Mouse (Mus musculus) kidney, postnatal 14 days (tissue): ENCODE data around the gene Desi2.
"Not testable (repeated sequence)": the region's sequence is repeated elsewhere in the genome, so short reads cannot be mapped to it uniquely, and the experiment has no call there.

Source experiments
- DNase-seq: peaks from one replicate; pipeline ENCODE4 v3.0.0; 2022; ENCODE audit warnings: mixed read lengths

Gene Desi2

DNA sequence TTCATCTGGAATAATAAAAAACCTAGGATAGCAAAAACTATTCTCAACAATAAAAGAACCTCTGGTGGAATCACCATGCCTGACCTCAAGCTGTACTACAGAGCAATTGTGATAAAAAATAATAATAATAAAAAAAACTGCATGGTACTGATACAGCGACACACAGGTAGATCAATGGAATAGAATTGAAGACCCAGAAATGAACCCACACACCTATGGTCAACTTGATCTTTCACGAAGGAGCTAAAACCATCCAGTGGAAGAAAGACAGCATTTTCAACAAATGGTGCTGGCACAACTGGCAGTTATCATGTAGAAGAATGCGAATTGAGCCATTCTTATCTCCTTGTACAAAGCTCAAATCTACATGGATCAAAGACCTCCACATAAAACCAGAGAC, 78.2 kb downstream of the Desi2 start:
- DNase-seq = not testable (repeated sequence)

DNA sequence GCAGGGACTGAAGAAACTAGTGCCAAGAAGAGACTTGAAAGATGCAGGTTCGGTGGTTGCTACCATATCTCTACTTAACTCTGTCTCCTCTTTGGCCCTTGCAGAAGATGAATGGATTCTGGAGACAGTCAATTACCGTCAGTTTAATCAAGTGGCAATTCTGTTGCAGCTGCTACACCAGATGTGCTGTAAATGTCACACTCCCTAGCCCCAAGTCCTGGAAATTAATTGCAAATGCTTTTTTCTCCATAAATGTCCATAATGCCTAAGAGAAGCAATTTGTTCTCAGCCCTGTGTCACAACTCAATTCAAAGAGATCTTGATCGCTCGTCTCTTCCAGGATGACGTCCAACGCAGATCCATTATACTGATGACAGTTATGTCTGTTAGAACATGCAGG, 83.4 kb downstream of the Desi2 start:
- no peak for DNase-seq

DNA sequence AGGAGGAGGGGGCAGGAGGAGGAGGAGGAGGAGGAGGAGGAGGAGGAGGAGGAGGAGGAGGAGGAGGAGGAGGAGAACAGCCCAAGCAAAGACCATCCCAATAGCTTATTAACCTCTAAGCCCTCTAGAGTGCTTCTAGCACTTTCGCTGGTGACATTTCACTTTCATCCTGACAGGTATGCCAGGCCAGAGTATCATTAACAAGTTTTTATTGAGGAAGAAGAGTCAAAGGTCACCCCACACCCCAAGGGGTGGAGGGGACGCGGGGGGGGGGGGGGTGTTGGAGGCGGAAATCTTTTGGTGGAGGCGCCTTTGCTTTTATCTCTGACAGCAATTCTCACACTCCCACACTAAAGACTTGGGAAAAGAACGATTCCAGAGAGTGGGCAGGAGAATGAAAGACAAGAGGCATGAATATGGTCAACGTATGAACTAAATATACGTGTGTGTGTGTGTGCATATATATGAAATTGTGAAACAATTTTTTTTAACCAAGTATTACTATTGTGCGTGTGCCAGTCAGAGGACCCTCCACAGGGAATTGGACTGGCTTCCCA, 88.0 kb downstream of the Desi2 start:
- no peak for DNase-seq

DNA sequence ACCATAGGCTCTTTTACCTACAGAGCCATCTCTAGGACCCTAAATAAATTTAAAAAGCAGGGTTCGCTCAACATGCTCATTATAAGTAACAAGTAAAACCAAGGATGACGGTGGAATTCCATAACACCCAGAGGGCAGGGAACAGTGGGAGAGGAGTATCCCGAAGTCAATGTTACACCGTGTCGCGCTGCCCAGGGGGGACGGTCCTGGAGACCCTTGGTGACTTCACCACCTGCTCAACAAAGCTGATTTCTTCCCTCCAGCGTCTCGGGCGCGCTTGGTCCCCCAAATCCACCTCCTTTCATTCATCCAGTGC, 88.5 kb downstream of the Desi2 start:
- DNase-seq = no peak

DNA sequence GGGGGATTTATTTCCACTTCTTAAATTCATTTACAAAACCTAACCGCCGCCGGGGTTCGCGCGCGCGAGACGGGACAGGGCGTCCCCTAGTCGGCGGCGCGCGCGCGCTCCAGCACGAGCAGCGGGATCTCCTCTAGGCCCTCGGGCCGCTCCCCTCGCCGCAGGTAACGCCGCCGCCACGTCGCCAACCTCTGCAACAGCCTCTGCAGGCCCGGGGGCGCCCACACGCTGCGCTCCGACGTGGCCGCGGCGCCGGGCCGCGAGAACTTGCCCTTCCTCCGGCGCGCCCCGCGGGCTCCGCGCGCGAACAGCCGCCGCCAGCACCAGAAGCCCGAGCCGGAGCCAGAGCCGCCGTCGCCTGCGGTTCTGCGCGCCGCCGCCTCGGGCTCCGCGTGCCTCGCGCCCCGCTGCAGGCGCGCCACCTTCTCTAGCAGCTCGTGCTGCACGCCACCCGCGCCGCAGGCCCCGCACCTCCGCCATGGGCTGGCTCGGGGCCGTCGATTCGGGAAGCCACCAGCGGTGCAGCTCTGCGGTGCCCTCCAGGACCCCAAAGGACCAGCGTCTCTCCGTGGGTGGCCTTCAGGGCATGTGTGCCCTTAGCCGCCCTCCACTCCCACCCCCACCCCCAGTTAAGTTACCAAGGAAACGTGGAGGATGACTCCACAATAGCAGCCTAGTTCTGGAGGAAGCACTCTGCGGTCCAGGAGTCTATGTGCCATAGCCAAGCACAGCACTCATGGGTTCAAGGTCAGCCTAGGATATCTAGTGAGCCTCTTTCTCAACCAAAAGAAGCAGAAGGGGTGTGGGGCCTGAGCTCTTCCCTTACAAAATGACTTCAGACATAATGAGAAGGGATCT, 89.1 kb downstream of the Desi2 start:
- peak; percentile 68 for DNase-seq

DNA sequence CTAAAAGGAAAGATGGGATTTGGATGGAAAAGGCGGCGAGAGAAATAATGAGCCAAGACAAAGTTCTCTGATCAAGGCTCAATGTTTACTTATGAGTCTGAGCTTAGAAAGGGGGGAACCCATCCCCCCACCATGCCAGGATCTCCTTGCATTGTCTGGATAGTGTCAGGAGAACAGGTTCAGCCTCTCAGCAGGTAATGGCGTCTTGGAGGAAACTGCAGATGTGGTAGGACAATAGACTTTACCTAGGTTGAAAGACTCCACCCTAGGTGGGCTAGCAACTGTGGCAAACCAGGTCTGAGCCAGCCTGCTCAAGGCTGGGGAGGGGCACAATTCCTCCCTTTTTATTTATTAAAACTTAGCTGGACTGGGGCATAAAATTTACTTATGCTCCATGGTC, 96.1 kb downstream of the Desi2 start:
- not testable (repeated sequence) for DNase-seq

DNA sequence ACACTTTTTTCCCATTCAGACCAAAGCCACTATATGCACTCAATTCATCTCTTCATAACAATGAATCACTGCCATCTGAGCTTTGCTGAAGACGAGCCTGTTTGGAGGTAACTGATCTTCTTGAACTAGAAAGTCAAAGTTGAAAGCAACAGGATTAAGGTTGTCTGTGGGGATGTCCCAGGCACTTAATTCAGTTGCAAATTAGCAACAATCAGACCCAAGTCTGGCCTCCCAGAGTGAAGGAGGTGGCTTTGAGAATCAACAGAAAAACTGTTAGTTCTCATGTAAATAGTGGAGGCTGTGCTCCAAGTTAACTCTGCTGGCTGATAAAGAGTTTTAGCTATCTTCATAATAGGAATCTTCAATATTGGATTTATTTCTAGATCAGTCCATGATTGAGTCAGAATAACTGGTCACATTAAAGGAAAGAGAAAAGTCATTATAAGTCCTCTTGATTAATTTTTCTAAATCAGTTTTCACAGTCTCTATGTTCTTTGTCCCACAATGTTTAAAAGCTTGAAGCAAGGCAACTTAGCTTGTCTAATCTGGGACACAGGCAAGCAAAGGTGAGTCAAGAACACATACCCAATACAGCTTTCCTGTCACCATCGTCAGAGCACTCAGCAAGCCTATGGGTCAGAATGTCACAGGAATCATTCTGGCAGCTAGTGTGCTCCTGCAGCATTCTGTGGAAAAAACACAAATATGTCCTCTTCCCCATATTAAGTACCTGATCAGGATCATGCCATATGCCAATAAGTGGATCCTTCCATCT, 96.9 kb downstream of the Desi2 start:
- DNase-seq = no peak

DNA sequence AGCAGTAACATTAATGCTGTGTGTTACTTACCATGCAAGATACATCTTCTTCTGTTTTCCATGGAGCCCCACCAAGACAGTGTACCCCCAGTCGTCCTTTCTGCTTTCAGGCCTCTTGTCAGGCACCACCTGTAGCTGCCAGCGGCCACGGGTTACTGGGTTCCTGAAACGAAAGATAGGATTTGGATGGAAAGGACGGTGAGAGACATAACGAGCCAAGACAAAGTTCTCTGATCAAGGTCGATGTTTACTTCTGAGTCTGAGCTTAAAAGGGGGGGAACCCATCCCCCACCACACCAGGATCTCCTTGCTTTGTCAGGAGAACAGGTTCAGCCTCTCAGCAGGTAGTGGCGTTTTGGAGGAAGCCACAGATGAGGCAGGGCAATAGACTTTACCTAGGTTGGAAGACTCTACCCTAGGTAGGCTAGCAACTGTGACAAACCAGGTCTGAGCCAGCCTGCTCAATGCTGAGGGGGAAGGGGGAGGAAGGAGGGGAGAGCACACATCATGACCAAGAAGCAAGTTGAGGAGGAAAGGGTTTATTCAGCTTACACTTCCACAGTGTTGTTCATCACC, 100.5 kb downstream of the Desi2 start:
- no peak for DNase-seq

DNA sequence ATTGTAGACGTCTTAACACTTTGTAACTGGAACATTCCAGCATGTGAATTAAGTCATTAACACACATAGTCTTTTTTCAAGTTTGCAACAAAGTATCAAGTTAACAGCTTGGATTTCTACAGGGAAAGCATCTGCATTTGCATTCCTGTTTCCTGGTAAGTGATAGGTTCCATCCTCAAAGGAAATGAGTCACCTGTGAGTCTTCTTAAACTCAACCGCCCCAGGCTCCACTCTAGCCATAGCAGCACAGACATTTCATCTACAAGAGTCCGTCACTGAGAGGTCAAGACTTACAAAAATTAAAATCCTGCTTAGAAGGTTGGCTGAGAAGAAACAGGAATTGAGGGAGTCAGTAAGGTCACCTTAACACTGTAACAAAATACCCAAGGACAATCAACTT, 104.5 kb downstream of the Desi2 start:
- DNase-seq = no peak

DNA sequence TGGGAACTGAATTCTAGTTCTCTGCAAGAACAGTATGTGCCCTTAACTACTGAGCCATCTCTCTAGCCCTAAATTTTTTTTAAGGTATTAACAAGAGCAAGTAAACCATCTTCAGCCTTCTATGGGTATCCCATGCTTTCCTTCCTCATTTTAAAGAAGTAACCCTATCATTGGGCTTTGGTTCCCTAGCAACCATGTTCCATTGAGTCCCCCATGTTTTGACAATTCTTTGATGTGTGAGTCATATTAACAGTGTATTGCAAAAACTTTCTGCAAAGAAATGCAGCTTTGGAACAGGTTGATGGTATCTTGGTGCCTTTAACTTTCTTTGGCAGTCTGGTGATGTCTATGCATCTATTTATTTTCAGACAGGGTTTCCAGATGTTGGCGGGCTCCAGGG, 106.8 kb downstream of the Desi2 start:
- no peak for DNase-seq

DNA sequence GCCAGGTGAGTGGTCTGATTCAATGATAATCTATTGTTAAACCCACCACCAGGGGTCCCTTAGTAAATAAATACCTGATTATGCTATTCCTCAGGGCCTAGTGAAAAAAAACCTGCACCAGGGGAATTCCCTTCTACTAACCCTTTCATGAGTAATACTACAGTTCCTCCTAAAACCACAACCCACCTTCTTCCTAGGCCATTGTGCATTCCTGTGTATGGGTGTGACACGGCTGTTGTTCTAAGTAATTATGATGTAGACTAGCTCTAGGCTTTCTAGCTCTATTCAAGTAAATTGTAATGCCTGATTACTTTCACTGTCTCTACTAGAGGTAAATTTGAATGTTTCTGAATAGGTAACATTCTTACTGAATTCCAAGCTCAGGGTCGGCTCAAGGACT, 114.0 kb downstream of the Desi2 start:
- not testable (repeated sequence) for DNase-seq

DNA sequence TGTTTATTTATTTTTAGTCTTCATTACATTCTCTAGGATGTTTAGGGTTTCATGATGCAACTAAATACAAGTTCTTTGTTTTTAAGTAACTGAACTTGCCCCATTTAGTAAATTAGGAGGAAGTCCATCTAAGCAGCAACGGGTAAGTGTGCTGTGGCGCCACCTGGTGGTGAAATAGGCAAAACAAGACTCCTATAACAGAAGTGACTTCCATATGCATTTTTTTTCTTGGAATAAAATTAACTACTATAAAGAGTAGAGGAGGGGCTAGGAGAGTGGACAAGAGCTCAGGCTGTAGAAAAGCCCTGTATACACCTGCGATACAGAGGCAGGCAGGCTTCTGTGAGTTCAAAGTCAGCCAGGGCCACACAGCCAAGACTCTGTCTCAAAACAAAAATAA, 116.2 kb downstream of the Desi2 start:
- peak; percentile 82 for DNase-seq
